Mouse (Mus musculus): ENCODE results near the gene Cyp26c1. TPM values are rescaled to one million over a fixed set of nuclear protein-coding genes. Genes with fewer than 3 reads are reported as not detected.

Gene Cyp26c1
- polyA plus RNA-seq, 1 experiment from 2014 or later: 0.31 TPM

GRCm38 (mm10) chr19:37705722-37706121 is 20.3 kb downstream of the Cyp26c1 start:
- no peaks in the 10 kb centered on the region for H3K36me3 ChIP-seq (replicated peaks)
- H3K27ac ChIP-seq: no peak overlapping the region
- peaks cover 71% of the 10 kb centered on the region for H3K27me3 ChIP-seq (ENCODE audit: poor library complexity, severe bottlenecking)
- H3K4me3 ChIP-seq: no peak overlapping the region
- no peaks in the 10 kb centered on the region for H3K4me1 ChIP-seq
- WGBS: 91% methylated on average over 5 of the region's 5 CpGs
- H3K9me3 ChIP-seq: no peaks in the 10 kb centered on the region
- no peak for DNase-seq (ENCODE audit: extremely low spot score, low spot score)

GRCm38 (mm10) chr19:37714681-37715080 is 29.3 kb downstream of the Cyp26c1 start:
- 74% methylated on average over 10 of the region's 10 CpGs for whole genome bisulfite sequencing
- peaks cover 4% of the 10 kb centered on the region; the same call in 1 of the 2 replicates for H3K27me3 ChIP-seq (ENCODE audit: poor library complexity, severe bottlenecking)

GRCm38 (mm10) chr19:37715980-37716379 is 30.6 kb downstream of the Cyp26c1 start:
- Histone ChIP-seq H3K36me3 (replicated peaks) (no peaks in the 10 kb centered on the region), H3K27ac (no peak overlapping the region), H3K27me3 (ENCODE audit: poor library complexity, severe bottlenecking) (peaks cover 4% of the 10 kb centered on the region; the same call in 1 of the 2 replicates), H3K4me1 (no peaks in the 10 kb centered on the region), H3K4me3 (no peak overlapping the region), H3K9me3 (no peaks in the 10 kb centered on the region)
- no peak for DNase-seq (ENCODE audit: extremely low spot score, low spot score)
- WGBS: 83% methylated on average over 1 of the region's 1 CpGs

More at GRCm38 (mm10) chr19:37714681-37715080, 29.3 kb downstream of the Cyp26c1 start:
- H3K36me3 ChIP-seq (replicated peaks): no peaks in the 10 kb centered on the region
- no peak overlapping the region for H3K4me3 ChIP-seq
- H3K4me1 ChIP-seq: no peaks in the 10 kb centered on the region
- DNase-seq (ENCODE audit: extremely low spot score, low spot score): no peak
- no peaks in the 10 kb centered on the region for H3K9me3 ChIP-seq
- no peak overlapping the region for H3K27ac ChIP-seq

- H3K9me3 ChIP-seq: no peaks in the 10 kb centered on the region
- DNase-seq (ENCODE audit: extremely low spot score, low spot score): no peak
- H3K27me3 ChIP-seq (ENCODE audit: poor library complexity, severe bottlenecking): peaks cover 4% of the 10 kb centered on the region; the same call in 1 of the 2 replicates
- no peak overlapping the region for H3K27ac ChIP-seq
- H3K4me1 ChIP-seq: no peaks in the 10 kb centered on the region
- no peak overlapping the region for H3K4me3 ChIP-seq
- WGBS: 85% methylated on average over 12 of the region's 12 CpGs
- H3K36me3 ChIP-seq (replicated peaks): no peaks in the 10 kb centered on the region
These were observed 31.3 kb downstream of the Cyp26c1 start for GRCm38 (mm10) chr19:37716524-37717175.

GRCm38 (mm10) chr19:37719166-37719565 is 33.8 kb downstream of the Cyp26c1 start:
- peaks cover 4% of the 10 kb centered on the region; the same call in 1 of the 2 replicates for H3K27me3 ChIP-seq (ENCODE audit: poor library complexity, severe bottlenecking)
- H3K4me1 ChIP-seq: no peaks in the 10 kb centered on the region
- 50% methylated on average over 1 of the region's 1 CpGs for WGBS
- no peak overlapping the region for H3K27ac ChIP-seq
- H3K36me3 ChIP-seq (replicated peaks): no peaks in the 10 kb centered on the region
- no peak overlapping the region for H3K4me3 ChIP-seq
- no peaks in the 10 kb centered on the region for H3K9me3 ChIP-seq
- no peak for DNase-seq (ENCODE audit: extremely low spot score, low spot score)

GRCm38 (mm10) chr19:37724591-37724990 is 39.2 kb downstream of the Cyp26c1 start:
- Histone ChIP-seq H3K9me3 (no peaks in the 10 kb centered on the region), H3K36me3 (replicated peaks) (no peaks in the 10 kb centered on the region), H3K4me3 (no peak overlapping the region), H3K4me1 (no peaks in the 10 kb centered on the region), H3K27ac (no peak overlapping the region), H3K27me3 (ENCODE audit: poor library complexity, severe bottlenecking) (no peaks in the 10 kb centered on the region)
- DNase-seq (ENCODE audit: extremely low spot score, low spot score): no peak
- WGBS: 95% methylated on average over 5 of the region's 5 CpGs

GRCm38 (mm10) chr19:37726585-37726984 is 41.2 kb downstream of the Cyp26c1 start:
- WGBS: 92% methylated on average over 7 of the region's 7 CpGs
- no peaks in the 10 kb centered on the region for H3K4me1 ChIP-seq
- no peak for DNase-seq (ENCODE audit: extremely low spot score, low spot score)
- H3K36me3 ChIP-seq (replicated peaks): no peaks in the 10 kb centered on the region
- no peak overlapping the region for H3K4me3 ChIP-seq
- H3K27ac ChIP-seq: no peak overlapping the region
- no peaks in the 10 kb centered on the region for H3K9me3 ChIP-seq
- H3K27me3 ChIP-seq (ENCODE audit: poor library complexity, severe bottlenecking): no peaks in the 10 kb centered on the region

GRCm38 (mm10) chr19:37727366-37727765 is 42.0 kb downstream of the Cyp26c1 start:
- no peak for DNase-seq (ENCODE audit: extremely low spot score, low spot score)
- no peaks in the 10 kb centered on the region for H3K36me3 ChIP-seq (replicated peaks)
- no peaks in the 10 kb centered on the region for H3K9me3 ChIP-seq
- 95% methylated on average over 2 of the region's 2 CpGs for WGBS
- no peak overlapping the region for H3K27ac ChIP-seq
- no peaks in the 10 kb centered on the region for H3K27me3 ChIP-seq (ENCODE audit: poor library complexity, severe bottlenecking)
- H3K4me1 ChIP-seq: no peaks in the 10 kb centered on the region
- no peak overlapping the region for H3K4me3 ChIP-seq

GRCm38 (mm10) chr19:37735426-37735825 is 50.0 kb downstream of the Cyp26c1 start:
- 90% methylated on average over 8 of the region's 8 CpGs for WGBS
- H3K27me3 ChIP-seq (ENCODE audit: poor library complexity, severe bottlenecking): no peaks in the 10 kb centered on the region
- H3K4me1 ChIP-seq: peaks cover 6% of the 10 kb centered on the region
- H3K36me3 ChIP-seq (replicated peaks): no peaks in the 10 kb centered on the region
- DNase-seq (ENCODE audit: extremely low spot score, low spot score): no peak
- H3K27ac ChIP-seq: no peak overlapping the region
- no peaks in the 10 kb centered on the region for H3K9me3 ChIP-seq
- H3K4me3 ChIP-seq: no peak overlapping the region

- H3K9me3 ChIP-seq: no peaks in the 10 kb centered on the region
- DNase-seq (ENCODE audit: extremely low spot score, low spot score): no peak
- peaks cover 6% of the 10 kb centered on the region for H3K4me1 ChIP-seq
- no peaks in the 10 kb centered on the region for H3K27me3 ChIP-seq (ENCODE audit: poor library complexity, severe bottlenecking)
- WGBS: 98% methylated on average over 3 of the region's 3 CpGs
- H3K36me3 ChIP-seq (replicated peaks): no peaks in the 10 kb centered on the region
- no peak overlapping the region for H3K27ac ChIP-seq
- no peak overlapping the region for H3K4me3 ChIP-seq
These were observed 53.2 kb downstream of the Cyp26c1 start for GRCm38 (mm10) chr19:37738575-37738974.

GRCm38 (mm10) chr19:37740043-37740442 is 54.7 kb downstream of the Cyp26c1 start:
- Histone ChIP-seq H3K9me3 (no peaks in the 10 kb centered on the region), H3K4me1 (peaks cover 6% of the 10 kb centered on the region), H3K36me3 (replicated peaks) (no peaks in the 10 kb centered on the region), H3K27me3 (ENCODE audit: poor library complexity, severe bottlenecking) (no peaks in the 10 kb centered on the region), H3K4me3 (no peak overlapping the region), H3K27ac (no peak overlapping the region)
- WGBS: 75% methylated on average over 7 of the region's 7 CpGs
- no peak for DNase-seq (ENCODE audit: extremely low spot score, low spot score)

All from forebrain, embryonic 10.5 days (tissue).